Mouse (Mus musculus): ENCODE data around the gene Gaa.

Gaa gene

GRCm38 (mm10) chr11:119300986-119301385 is 33.3 kb downstream of the Gaa start:
- DNase-seq (ENCODE audit: low read depth, low spot score), result no peak

- no peak for DNase-seq (ENCODE audit: low read depth, low spot score)
These were observed 37.4 kb downstream of the Gaa start for GRCm38 (mm10) chr11:119304904-119305712.

- DNase-seq (ENCODE audit: low read depth, low spot score), result no peak
These were observed 39.3 kb downstream of the Gaa start for GRCm38 (mm10) chr11:119306762-119307657.

GRCm38 (mm10) chr11:119307658-119307867 is 39.9 kb downstream of the Gaa start, which contains the start of gene Card14:
Card14 (plus strand) TSS chr11:119307768.
- no peak for DNase-seq (ENCODE audit: low read depth, low spot score)

GRCm38 (mm10) chr11:119307916-119308315 is 40.2 kb downstream of the Gaa start:
- no peak for DNase-seq (ENCODE audit: low read depth, low spot score)

GRCm38 (mm10) chr11:119310621-119311020 is 42.9 kb downstream of the Gaa start:
- DNase-seq (ENCODE audit: low read depth, low spot score), result no peak

- no peak for DNase-seq (ENCODE audit: low read depth, low spot score)
These were observed 46.7 kb downstream of the Gaa start for GRCm38 (mm10) chr11:119314252-119314936.

- no peak for DNase-seq (ENCODE audit: low read depth, low spot score)
These were observed 49.0 kb downstream of the Gaa start for GRCm38 (mm10) chr11:119316720-119317119.

- DNase-seq (ENCODE audit: low read depth, low spot score), result no peak
These were observed 54.8 kb downstream of the Gaa start for GRCm38 (mm10) chr11:119322521-119322920.

GRCm38 (mm10) chr11:119325068-119325467 is 57.4 kb downstream of the Gaa start:
- no peak for DNase-seq (ENCODE audit: low read depth, low spot score)

GRCm38 (mm10) chr11:119330592-119330991 is 62.9 kb downstream of the Gaa start:
- no peak for DNase-seq (ENCODE audit: low read depth, low spot score)

GRCm38 (mm10) chr11:119331970-119332369 is 64.3 kb downstream of the Gaa start:
- no peak for DNase-seq (ENCODE audit: low read depth, low spot score)

All from retina, adult 2 months (tissue).